Mouse (Mus musculus): Measurements from ENCODE around the gene Ssbp4. TPM values are rescaled to one million over a fixed set of nuclear protein-coding genes. Genes with fewer than 3 reads are reported as not detected.
A peak's percentile ranks its signal among the peaks of the same experiment; 100 is the strongest.

Ssbp4 gene
- polyA plus RNA-seq, 1 experiment = 84.9 TPM

DNA sequence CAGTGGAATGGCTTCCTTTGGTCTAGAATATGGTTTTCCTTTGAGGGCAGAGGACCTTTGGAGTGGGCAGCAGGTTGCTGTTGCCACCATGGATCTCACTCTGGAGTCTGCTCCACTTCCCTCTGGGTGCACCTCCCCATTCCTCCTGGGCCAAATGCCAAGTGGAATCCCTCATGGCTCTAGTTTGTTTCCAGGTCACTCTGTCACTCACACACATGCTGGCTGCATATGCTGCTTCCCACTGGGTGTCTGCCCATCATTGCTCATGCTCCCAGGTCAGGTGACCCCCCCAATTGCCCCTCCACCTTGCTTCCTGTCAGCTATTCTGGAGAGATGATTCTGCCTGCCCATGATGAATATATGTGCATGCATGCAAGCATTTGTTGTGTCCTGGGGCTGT is 54.9 kb downstream of the Ssbp4 start:
- Histone ChIP-seq H3K4me3 (ENCODE audit: insufficient read depth, low read depth, low read length) (no peak overlapping the region), H3K4me1 (ENCODE audit: control insufficient read depth, insufficient read depth, low read length) (peaks cover 15% of the 10 kb centered on the region), H3K36me3 (ENCODE audit: control insufficient read depth, insufficient read depth, low read length) (no peaks in the 10 kb centered on the region), H3K27me3 (replicated peaks; ENCODE audit: control insufficient read depth, insufficient read depth, low read length) (no peaks in the 10 kb centered on the region), H3K27ac (ENCODE audit: insufficient read depth, low read depth, low read length) (no peak overlapping the region)
- peak; percentile 81 for DNase-seq
- TF ChIP-seq POLR2A (IDR thresholded peaks at IDR 0.05; ENCODE audit: low read depth, low read length) (no peak), CTCF (conservative IDR thresholded peaks at IDR 0.05; ENCODE audit: insufficient read depth, insufficient read length, low read depth, low read length) (no peak)

DNA sequence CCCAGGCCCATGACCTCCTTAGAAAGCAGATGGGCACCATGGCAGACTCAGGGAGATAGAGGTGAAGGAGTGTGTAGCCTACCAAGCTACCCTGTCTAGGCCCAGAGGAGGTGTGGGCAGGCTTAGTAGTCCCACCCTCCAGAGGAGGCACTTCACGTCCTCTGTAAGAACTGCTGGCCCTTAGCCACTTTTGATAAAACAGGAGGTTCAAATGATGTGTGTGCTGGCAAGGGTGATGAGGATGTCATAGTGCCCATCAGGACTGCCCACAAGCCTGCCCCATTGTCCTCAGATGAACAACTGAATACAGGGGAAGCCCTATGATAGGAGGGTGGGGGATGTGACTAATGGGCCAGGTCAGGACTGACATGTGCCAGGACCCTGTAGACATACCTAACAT is 55.8 kb downstream of the Ssbp4 start:
- Histone ChIP-seq H3K4me3 (ENCODE audit: insufficient read depth, low read depth, low read length) (no peak overlapping the region), H3K4me1 (ENCODE audit: control insufficient read depth, insufficient read depth, low read length) (peaks cover 20% of the 10 kb centered on the region), H3K36me3 (ENCODE audit: control insufficient read depth, insufficient read depth, low read length) (no peaks in the 10 kb centered on the region), H3K27me3 (replicated peaks; ENCODE audit: control insufficient read depth, insufficient read depth, low read length) (no peaks in the 10 kb centered on the region), H3K27ac (ENCODE audit: insufficient read depth, low read depth, low read length) (no peak overlapping the region)
- no peak for TF ChIP-seq CTCF (conservative IDR thresholded peaks at IDR 0.05; ENCODE audit: insufficient read depth, insufficient read length, low read depth, low read length)
- TF ChIP-seq POLR2A (IDR thresholded peaks at IDR 0.05; ENCODE audit: low read depth, low read length) = no peak
- WGBS = 29% methylated on average over 1 of the region's 1 CpGs
- no peak for DNase-seq

DNA sequence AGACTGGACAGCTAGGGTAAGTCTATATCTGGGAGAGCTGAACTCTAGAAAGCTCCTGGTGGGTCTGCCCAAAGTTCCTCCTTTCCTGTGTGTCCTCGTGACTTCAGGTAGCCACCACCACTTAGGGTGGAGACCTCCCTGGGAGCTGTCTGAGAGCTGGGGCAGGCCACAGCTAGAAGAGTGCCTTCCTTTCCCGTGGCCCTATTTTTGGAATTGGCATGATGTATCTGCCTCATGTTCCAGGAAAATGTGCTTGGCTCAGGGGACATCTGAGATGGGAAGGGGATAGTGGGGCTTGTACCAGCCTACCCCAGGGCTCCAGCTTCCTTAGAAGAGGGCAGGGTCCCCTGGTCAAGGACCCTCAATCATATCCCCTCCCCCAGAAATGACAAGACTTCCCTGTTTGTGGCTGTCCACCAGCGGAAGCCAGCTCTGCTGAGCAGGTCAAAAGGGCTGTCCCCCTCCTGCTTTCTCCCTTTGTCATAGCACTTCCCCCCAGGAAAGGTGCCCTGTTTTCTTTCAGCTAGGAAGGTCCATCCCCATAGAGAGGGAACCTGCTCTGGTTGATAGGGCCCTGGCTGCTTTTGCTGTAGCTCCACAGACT is 57.0 kb downstream of the Ssbp4 start:
- no peak overlapping the region for H3K27ac ChIP-seq (ENCODE audit: insufficient read depth, low read depth, low read length)
- 52% methylated on average over 3 of the region's 3 CpGs for WGBS
- H3K36me3 ChIP-seq (ENCODE audit: control insufficient read depth, insufficient read depth, low read length) = no peaks in the 10 kb centered on the region
- TF ChIP-seq POLR2A (IDR thresholded peaks at IDR 0.05; ENCODE audit: low read depth, low read length) (no peak), CTCF (conservative IDR thresholded peaks at IDR 0.05; ENCODE audit: insufficient read depth, insufficient read length, low read depth, low read length) (no peak)
- peaks cover 20% of the 10 kb centered on the region for H3K4me1 ChIP-seq (ENCODE audit: control insufficient read depth, insufficient read depth, low read length)
- no peak overlapping the region for H3K4me3 ChIP-seq (ENCODE audit: insufficient read depth, low read depth, low read length)
- no peak for DNase-seq
- H3K27me3 ChIP-seq (replicated peaks; ENCODE audit: control insufficient read depth, insufficient read depth, low read length) = no peaks in the 10 kb centered on the region

DNA sequence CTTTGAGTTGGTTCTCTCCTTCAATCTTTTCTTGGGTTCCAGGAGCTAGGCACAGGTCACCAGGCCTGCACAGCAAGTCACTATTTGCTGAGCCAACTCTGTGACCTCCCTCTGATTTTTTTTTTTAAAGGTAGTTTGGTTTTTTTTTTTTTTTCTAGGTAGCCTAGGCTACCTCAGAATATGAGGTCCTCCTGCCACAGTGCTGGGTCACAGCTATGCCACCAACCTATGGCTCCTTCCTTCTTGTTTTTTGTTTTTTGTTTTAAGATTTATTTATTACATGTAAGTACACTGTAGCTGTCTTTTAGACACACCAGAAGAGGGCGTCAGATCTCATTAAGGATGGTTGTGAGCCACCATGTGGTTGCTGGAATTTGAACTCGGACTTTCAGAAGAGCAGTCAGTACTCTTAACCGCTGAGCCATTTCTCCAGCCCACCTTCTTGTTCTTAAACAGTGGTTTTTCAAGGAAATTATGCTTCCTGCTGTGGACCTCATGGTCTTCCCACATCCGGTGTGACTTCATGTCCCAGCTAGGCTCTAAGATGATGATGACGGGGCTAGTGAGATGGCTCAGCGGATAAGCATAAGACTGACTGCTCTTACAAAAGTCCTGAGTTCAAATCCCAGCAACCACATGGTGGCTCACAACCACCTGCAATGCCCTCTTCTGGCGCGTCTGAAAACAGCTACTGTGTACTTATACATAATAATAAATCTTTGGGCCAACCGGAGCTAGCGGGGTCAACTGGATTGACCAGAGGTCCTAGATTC is 59.1 kb downstream of the Ssbp4 start:
- no peaks in the 10 kb centered on the region for H3K36me3 ChIP-seq (ENCODE audit: control insufficient read depth, insufficient read depth, low read length)
- H3K27me3 ChIP-seq (replicated peaks; ENCODE audit: control insufficient read depth, insufficient read depth, low read length) = no peaks in the 10 kb centered on the region
- DNase-seq = no peak
- no peak overlapping the region for H3K27ac ChIP-seq (ENCODE audit: insufficient read depth, low read depth, low read length)
- 80% methylated on average over 10 of the region's 10 CpGs for WGBS
- no peak for TF ChIP-seq POLR2A (IDR thresholded peaks at IDR 0.05; ENCODE audit: low read depth, low read length)
- TF ChIP-seq CTCF (conservative IDR thresholded peaks at IDR 0.05; ENCODE audit: insufficient read depth, insufficient read length, low read depth, low read length) = no peak
- no peak overlapping the region for H3K4me3 ChIP-seq (ENCODE audit: insufficient read depth, low read depth, low read length)
- H3K4me1 ChIP-seq (ENCODE audit: control insufficient read depth, insufficient read depth, low read length) = peaks cover 20% of the 10 kb centered on the region

DNA sequence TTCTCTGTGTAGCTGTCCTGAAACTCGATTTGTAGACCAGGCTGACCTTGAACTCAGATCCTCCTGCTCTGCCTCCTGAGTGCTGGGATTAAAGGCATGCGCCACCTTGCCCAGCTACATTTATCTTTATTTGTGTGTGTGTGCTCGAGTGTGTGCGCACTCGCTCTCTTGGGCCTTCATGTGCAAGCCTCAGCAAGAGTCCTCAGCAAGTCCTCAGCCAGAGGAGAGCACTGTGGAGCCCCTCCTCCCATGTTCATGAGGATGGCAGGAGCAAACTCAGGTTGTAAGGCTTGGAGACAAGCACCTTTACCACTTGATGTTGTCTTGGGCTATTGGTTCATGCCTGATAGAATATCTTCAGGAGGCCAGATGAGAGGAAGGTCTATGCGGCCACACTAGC is 60.9 kb downstream of the Ssbp4 start:
- no peak for DNase-seq
- no peaks in the 10 kb centered on the region for H3K27me3 ChIP-seq (replicated peaks; ENCODE audit: control insufficient read depth, insufficient read depth, low read length)
- no peak overlapping the region for H3K4me3 ChIP-seq (ENCODE audit: insufficient read depth, low read depth, low read length)
- TF ChIP-seq CTCF (conservative IDR thresholded peaks at IDR 0.05; ENCODE audit: insufficient read depth, insufficient read length, low read depth, low read length) (no peak), POLR2A (IDR thresholded peaks at IDR 0.05; ENCODE audit: low read depth, low read length) (no peak)
- no peaks in the 10 kb centered on the region for H3K36me3 ChIP-seq (ENCODE audit: control insufficient read depth, insufficient read depth, low read length)
- H3K4me1 ChIP-seq (ENCODE audit: control insufficient read depth, insufficient read depth, low read length) = peaks cover 22% of the 10 kb centered on the region; the same call in 1 of the 2 replicates
- 88% methylated on average over 6 of the region's 6 CpGs for WGBS
- H3K27ac ChIP-seq (ENCODE audit: insufficient read depth, low read depth, low read length) = no peak overlapping the region

Other genes with a start within 250 kb of the Ssbp4 start
- 1.6 and 2.8 TPM in 2 replicates for gene Comp, start 235.3 kb downstream of the Ssbp4 start, polyA plus RNA-seq (2012; rRNA removed)
- 16.8 and 18.1 TPM in 2 replicates for gene Crtc1, start 169.3 kb downstream of the Ssbp4 start, polyA plus RNA-seq (2012; rRNA removed)
- gene Klhl26, start 131.9 kb downstream of the Ssbp4 start, polyA plus RNA-seq (2012; rRNA removed) = 20.2 and 29.7 TPM in 2 replicates
- gene Tmem59l, start 121.5 kb downstream of the Ssbp4 start, polyA plus RNA-seq (2012; rRNA removed) = 0.20 and 0.44 TPM in 2 replicates
- gene Crlf1, start 115.7 kb downstream of the Ssbp4 start, polyA plus RNA-seq (2012; rRNA removed) = 2.6 TPM in 2 replicates
- 161 and 177 TPM in 2 replicates for gene Rex1bd, start 102.1 kb downstream of the Ssbp4 start, polyA plus RNA-seq (2012; rRNA removed)
- gene Uba52, start 98.1 kb downstream of the Ssbp4 start, polyA plus RNA-seq (2012; rRNA removed) = 620 and 835 TPM in 2 replicates
- 320 and 410 TPM in 2 replicates for gene Fkbp8, start 81.1 kb downstream of the Ssbp4 start, polyA plus RNA-seq (2012; rRNA removed)
- 151 TPM in 2 replicates for gene Kxd1, start 80.9 kb downstream of the Ssbp4 start, polyA plus RNA-seq (2012; rRNA removed)
- gene Ell, start 69.4 kb downstream of the Ssbp4 start, polyA plus RNA-seq (2012; rRNA removed) = 16.4 and 18.1 TPM in 2 replicates
- gene Isyna1, start 14.5 kb downstream of the Ssbp4 start, polyA plus RNA-seq (2012; rRNA removed) = 127 and 159 TPM in 2 replicates
- gene Lrrc25, start 7.3 kb upstream of the Ssbp4 start, polyA plus RNA-seq (2012; rRNA removed) = 3.2 and 3.5 TPM in 2 replicates
- gene Gdf15, start 23.6 kb upstream of the Ssbp4 start, polyA plus RNA-seq (2012; rRNA removed) = 11.2 and 17.8 TPM in 2 replicates
- 296 TPM in 2 replicates for gene Pgpep1, start 51.5 kb upstream of the Ssbp4 start, polyA plus RNA-seq (2012; rRNA removed)
- 106 and 120 TPM in 2 replicates for gene Lsm4, start 64.4 kb upstream of the Ssbp4 start, polyA plus RNA-seq (2012; rRNA removed)
- gene Jund, start 90.1 kb upstream of the Ssbp4 start, polyA plus RNA-seq (2012; rRNA removed) = 158 and 201 TPM in 2 replicates
- gene Iqcn, start 94.6 kb upstream of the Ssbp4 start, polyA plus RNA-seq (2012; rRNA removed) = 0.03 and 0.12 TPM in 2 replicates
- 0.61 and 0.99 TPM in 2 replicates for gene Gm3336, start 109.7 kb upstream of the Ssbp4 start, polyA plus RNA-seq (2012; rRNA removed)
- 81.6 and 113 TPM in 2 replicates for gene Pde4c, start 114.8 kb upstream of the Ssbp4 start, polyA plus RNA-seq (2012; rRNA removed)
- gene Rab3a, start 145.8 kb upstream of the Ssbp4 start, polyA plus RNA-seq (2012; rRNA removed) = 29.7 and 31.1 TPM in 2 replicates
- 73.4 and 96.3 TPM in 2 replicates for gene Mpv17l2, start 152.1 kb upstream of the Ssbp4 start, polyA plus RNA-seq (2012; rRNA removed)
- gene Pik3r2, start 167.8 kb upstream of the Ssbp4 start, polyA plus RNA-seq (2012; rRNA removed) = 60.5 and 94.7 TPM in 2 replicates
- gene Mast3, start 196.2 kb upstream of the Ssbp4 start, polyA plus RNA-seq (2012; rRNA removed) = 25.3 and 27.4 TPM in 2 replicates
- 0.42 and 0.48 TPM in 2 replicates for gene Il12rb1, start 199.6 kb upstream of the Ssbp4 start, polyA plus RNA-seq (2012; rRNA removed)
- gene Arrdc2, start 230.8 kb upstream of the Ssbp4 start, polyA plus RNA-seq (2012; rRNA removed) = 19.8 and 26.2 TPM in 2 replicates